Mouse (Mus musculus) cerebellum, adult 11-12 months (tissue): ENCODE results near the gene Ikzf3.

Experiments
- DNase-seq: peaks from one replicate; pipeline ENCODE4 v3.0.0; 2022

Gene Ikzf3

GRCm38 (mm10) chr11:98545711-98546231, at the start of gene Ikzf3:
Ikzf3 (minus strand) TSS chr11:98546031.
- DNase-seq, result no peak

GRCm38 (mm10) chr11:98595473-98595872, 49.6 kb upstream of the Ikzf3 start:
- no peak for DNase-seq

GRCm38 (mm10) chr11:98595021-98595420, 49.2 kb upstream of the Ikzf3 start:
- DNase-seq, result no peak

- peak; percentile 60 for DNase-seq
Observed at GRCm38 (mm10) chr11:98590548-98591445, 45.0 kb upstream of the Ikzf3 start.

DNA sequence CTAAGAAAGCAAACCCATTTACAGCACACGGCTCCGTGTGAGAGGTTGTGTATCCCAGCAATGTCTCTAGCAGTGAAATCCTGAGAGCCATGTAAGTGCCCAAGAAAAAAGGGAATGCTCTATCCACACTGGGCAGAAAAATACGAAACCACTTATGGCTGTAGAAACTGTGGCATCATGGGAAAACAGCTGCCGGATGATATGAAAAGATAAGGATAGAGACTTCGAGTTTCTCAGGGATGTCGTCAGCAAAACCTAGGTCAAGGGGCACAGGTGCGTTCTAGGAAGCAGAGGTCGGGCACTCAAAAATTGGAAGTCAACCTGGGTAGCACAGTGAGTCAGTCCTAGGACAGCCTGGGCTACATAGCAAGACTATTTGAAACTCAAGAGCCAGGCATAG, 43.5 kb upstream of the Ikzf3 start:
- DNase-seq, result no peak

DNA sequence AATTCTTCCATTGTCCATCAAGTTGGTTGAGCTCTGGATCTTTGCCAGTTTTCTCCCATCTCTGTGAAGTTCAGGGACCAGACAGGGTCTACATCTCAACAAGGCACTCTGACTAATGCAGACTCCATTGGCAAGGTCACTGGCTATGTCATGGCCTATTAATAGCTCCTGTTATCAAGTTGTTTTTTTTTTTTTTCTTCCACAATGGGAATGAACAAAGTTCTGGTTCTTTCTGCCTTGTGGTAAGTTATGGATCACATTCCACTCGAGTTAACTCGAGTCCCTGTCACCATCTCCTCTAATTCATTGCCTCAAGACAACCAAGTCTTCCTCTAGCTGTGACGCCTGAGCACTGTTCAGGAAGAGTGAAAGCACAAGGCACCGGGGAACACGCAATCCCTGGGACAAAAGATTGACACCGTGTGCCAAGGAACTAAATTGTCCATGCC, 43.0 kb upstream of the Ikzf3 start:
- DNase-seq, result no peak

GRCm38 (mm10) chr11:98587684-98588546, 42.1 kb upstream of the Ikzf3 start:
- DNase-seq, result peak; percentile 68

- peak; percentile 95 for DNase-seq
Observed at GRCm38 (mm10) chr11:98586892-98587563, 41.2 kb upstream of the Ikzf3 start, which contains the start of gene Ormdl3. Ormdl3 (minus strand) TSS chr11:98587368.

DNA sequence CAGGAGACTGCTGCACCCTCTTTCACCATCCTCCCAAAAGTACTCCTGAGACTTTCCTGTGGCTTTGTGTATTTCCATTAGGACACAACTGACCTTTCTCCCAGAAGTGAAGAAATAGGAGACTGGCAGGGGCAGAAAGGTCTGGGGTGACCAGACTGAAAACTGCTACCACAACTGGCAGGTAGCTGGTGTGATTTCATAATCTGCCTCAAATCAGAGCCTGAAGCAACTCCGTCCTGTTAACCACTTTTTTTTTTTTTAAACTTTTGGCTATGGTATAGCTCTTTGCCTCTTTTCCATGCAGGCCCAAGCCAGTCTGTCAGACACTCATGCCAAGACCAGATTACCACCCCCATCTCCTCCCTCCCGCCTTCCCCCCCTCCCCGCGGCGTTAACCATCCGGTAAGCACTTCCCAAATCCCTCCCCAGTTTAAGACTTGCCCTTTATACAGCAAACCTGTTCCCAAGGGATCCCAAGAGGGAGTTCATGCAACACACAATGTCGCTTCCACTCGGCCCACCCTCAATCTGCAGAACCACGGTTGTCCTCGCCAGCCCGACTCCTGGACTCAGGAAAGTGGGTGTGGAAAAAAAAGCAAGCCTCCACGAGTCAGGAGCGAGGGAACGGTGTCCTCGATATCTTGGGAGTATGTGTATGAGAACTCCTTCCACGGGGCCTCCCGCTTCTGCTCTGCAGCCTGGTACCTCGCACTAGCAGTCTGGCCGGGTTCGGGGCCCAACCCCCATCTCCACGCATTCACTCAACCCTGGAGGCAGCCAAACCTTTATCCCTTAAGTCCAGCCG, 40.5 kb upstream of the Ikzf3 start:
- DNase-seq, result peak; percentile 55

GRCm38 (mm10) chr11:98584629-98585177, 38.9 kb upstream of the Ikzf3 start:
- DNase-seq, result no peak

GRCm38 (mm10) chr11:98584146-98584545, 38.3 kb upstream of the Ikzf3 start:
- no peak for DNase-seq

- no peak for DNase-seq
Observed at GRCm38 (mm10) chr11:98583571-98583970, 37.7 kb upstream of the Ikzf3 start.

- no peak for DNase-seq
Observed at GRCm38 (mm10) chr11:98583265-98583552, 37.4 kb upstream of the Ikzf3 start.

- DNase-seq, result no peak
Observed at GRCm38 (mm10) chr11:98582551-98583264, 36.9 kb upstream of the Ikzf3 start.

DNA sequence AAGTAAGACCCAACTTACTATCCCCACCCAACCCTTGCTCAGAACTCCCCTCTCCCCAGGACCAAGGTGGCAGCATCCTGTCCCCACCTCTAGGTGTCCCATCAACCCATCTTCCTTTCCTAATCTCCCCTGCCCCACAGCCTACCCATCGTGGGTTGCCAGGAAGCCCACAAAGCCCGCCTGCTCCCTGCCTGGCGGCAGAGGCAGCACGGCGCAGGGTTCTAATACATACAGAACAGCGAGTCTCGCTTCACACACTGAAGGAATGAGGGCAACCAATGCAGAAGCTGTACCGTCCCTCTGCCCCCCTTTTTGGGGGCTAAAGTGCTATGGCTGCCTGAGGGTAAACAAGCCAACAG, 36.2 kb upstream of the Ikzf3 start:
- DNase-seq, result no peak

- DNase-seq, result no peak
Observed at GRCm38 (mm10) chr11:98581286-98582029, 35.6 kb upstream of the Ikzf3 start.

GRCm38 (mm10) chr11:98580301-98581121, 34.7 kb upstream of the Ikzf3 start:
- DNase-seq, result no peak

GRCm38 (mm10) chr11:98577776-98578175, 31.9 kb upstream of the Ikzf3 start:
- DNase-seq, result no peak

GRCm38 (mm10) chr11:98569461-98569860, 23.6 kb upstream of the Ikzf3 start:
- no peak for DNase-seq

DNA sequence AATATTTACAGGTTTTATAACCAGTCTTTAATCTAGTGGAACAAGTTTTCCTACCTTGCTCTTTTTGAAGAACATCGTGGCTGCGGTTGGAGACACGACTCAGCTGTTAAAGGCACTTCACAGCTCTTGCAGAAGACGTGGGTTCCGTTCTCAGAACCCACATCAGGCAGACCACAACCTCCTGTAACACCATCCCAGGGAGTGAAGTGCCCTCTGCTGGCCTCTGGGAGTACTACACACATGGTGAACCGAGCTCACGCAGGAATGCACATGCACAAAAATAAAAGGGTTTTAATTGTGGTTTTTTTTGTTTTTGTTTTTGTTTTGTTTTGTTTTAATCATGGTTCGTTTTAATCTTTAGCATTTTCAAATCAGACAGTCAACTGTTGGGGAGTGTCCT, 22.5 kb upstream of the Ikzf3 start:
- no peak for DNase-seq
